Mouse (Mus musculus) G1E-ER4 (cell line): Measurements from ENCODE around the gene Nadk2. TPM values are rescaled to one million over a fixed set of nuclear protein-coding genes. Genes with fewer than 3 reads are reported as not detected.

ENCODE experiments used
- GATA1 ChIP-seq: IDR thresholded peaks from one replicate; pipeline ENCODE4 v1.8.0; 2012; ENCODE audit warnings: low read length, inconsistent platforms
- polyA plus RNA-seq: library from polyadenylated mRNA; stranded (reverse); fragments of >175 nt; gene quantifications from 2 replicates; pipeline ENCODE4 v1.2.3, GENCODE M21; 2012

The Nadk2 gene
- 101 and 158 TPM in 2 replicates for polyA plus RNA-seq

- TF ChIP-seq GATA1: no peak
These were observed at the start of gene Nadk2 for GRCm38 (mm10) chr15:9070912-9071555. Gene Nadk2 (plus strand): TSS chr15:9071260.

GRCm38 (mm10) chr15:9055704-9056103 lies 15.4 kb upstream of the Nadk2 start:
- no peak for TF ChIP-seq GATA1

GRCm38 (mm10) chr15:9059856-9060255 lies 11.2 kb upstream of the Nadk2 start:
- TF ChIP-seq GATA1: no peak

- no peak for TF ChIP-seq GATA1
These were observed 9.7 kb upstream of the Nadk2 start for GRCm38 (mm10) chr15:9061150-9061882.

GRCm38 (mm10) chr15:9068881-9069280 lies 2.2 kb upstream of the Nadk2 start:
- TF ChIP-seq GATA1: no peak

- TF ChIP-seq GATA1: no peak
These were observed 707 bp upstream of the Nadk2 start for GRCm38 (mm10) chr15:9070353-9070752.

GRCm38 (mm10) chr15:9071556-9072544 lies 790 bp downstream of the Nadk2 start:
- no peak for TF ChIP-seq GATA1

- no peak for TF ChIP-seq GATA1
These were observed 1.6 kb downstream of the Nadk2 start for GRCm38 (mm10) chr15:9072630-9073029.

- TF ChIP-seq GATA1: no peak
These were observed 2.1 kb downstream of the Nadk2 start for GRCm38 (mm10) chr15:9073067-9073608.

GRCm38 (mm10) chr15:9073684-9074083 lies 2.6 kb downstream of the Nadk2 start:
- TF ChIP-seq GATA1: no peak

GRCm38 (mm10) chr15:9074139-9074538 lies 3.1 kb downstream of the Nadk2 start:
- no peak for TF ChIP-seq GATA1

- peak; percentile 86 for TF ChIP-seq GATA1
These were observed 3.6 kb downstream of the Nadk2 start for GRCm38 (mm10) chr15:9074671-9075070.

- TF ChIP-seq GATA1: no peak
These were observed 4.6 kb downstream of the Nadk2 start for GRCm38 (mm10) chr15:9075608-9076200.

GRCm38 (mm10) chr15:9078481-9079300 lies 7.6 kb downstream of the Nadk2 start:
- no peak for TF ChIP-seq GATA1
